ENCODE assay signal across 9 mouse cellular contexts in the genomic region with DNA sequence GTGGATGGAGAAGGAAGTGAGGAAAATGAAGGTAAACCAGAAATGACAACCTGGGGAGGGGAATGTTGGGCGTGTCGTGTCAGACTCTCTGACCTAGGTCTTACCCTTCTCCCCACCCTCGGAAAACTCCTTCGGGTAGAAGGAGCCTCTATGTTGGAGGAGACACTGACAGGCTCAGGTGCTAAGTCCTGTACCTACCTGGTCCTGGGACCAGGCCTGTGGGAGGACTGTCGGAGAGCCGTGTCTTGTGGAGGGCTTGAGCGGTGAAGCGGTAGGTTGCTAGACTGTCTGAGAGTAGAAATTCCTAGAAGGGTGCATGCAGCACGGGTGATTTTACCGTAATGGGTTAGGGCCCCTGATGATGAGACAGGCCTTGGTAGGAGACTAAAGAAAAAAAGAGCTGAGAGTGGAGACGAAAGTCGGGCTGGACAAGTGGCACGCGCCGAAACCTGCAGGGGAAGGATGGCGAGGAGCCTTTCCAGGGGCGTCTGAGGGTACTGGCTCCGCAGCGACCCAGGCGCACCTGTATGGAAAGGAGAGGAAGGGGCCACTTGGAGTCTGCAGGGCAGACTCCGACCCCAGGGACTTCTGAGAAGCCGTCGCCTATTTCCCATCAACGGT. TPM values are rescaled to one million over a fixed set of nuclear protein-coding genes. Genes with fewer than 3 reads are reported as not detected.
A peak's percentile ranks its signal among the peaks of the same experiment; 100 is the strongest.
DNase-seq lines count a peak whose midpoint lies in the region; ATAC-seq and TF ChIP-seq lines count a peak whose summit lies in the region.
"Had no signal": no experiment of that assay in that cellular context is flagged by ENCODE, and none has a peak within 500 bp of the region (broad histone marks: within the 10 kb centered on the region; RNA-seq: fewer than 3 reads in every experiment).

A gene (plus strand): TSS at position 130 of the 621 bp plus-strand sequence.

- H3K4me2 ChIP-seq in hindbrain, postnatal 0 days (ENCODE audit: low read depth, low read length): no peak within 1 kb of the TSS
- peak within 1 kb of the TSS; percentile 22; the same call in 1 of the 2 replicates for H3K4me2 ChIP-seq in hindbrain, embryonic 12.5 days (replicated peaks)
- H3K4me2 ChIP-seq in liver, postnatal 0 days (ENCODE audit: low read depth, low read length): peak within 1 kb of the TSS; percentile 50

- H3K27me3 ChIP-seq in hindbrain, embryonic 10.5 days (ENCODE audit: insufficient read depth, poor library complexity, severe bottlenecking): peaks cover 83% of the 10 kb centered on the region
- peaks cover 45% of the 10 kb centered on the region for H3K27me3 ChIP-seq in hindbrain, postnatal 0 days (ENCODE audit: insufficient read depth, low read length)
- H3K27me3 ChIP-seq in embryonic facial prominence, embryonic 10.5 days (replicated peaks; ENCODE audit: low read depth, poor library complexity, severe bottlenecking): peaks cover 78% of the 10 kb centered on the region
- H3K27me3 ChIP-seq in hindbrain, embryonic 12.5 days: peaks cover 88% of the 10 kb centered on the region
- H3K27me3 ChIP-seq in liver, postnatal 0 days (ENCODE audit: insufficient read depth, low read length): peaks cover 54% of the 10 kb centered on the region

- peak within 1 kb of the TSS; percentile 71 for H3K27ac ChIP-seq in hindbrain, embryonic 10.5 days
- no peak within 1 kb of the TSS for H3K27ac ChIP-seq in hindbrain, postnatal 0 days
- peak within 1 kb of the TSS; percentile 76 for H3K27ac ChIP-seq in embryonic facial prominence, embryonic 10.5 days (replicated peaks)
- H3K27ac ChIP-seq in hindbrain, embryonic 12.5 days: no peak within 1 kb of the TSS
- H3K27ac ChIP-seq in liver, postnatal 0 days (ENCODE audit: low read depth): no peak within 1 kb of the TSS

- TF ChIP-seq EP300 in liver, postnatal 0 days (IDR thresholded peaks at IDR 0.05; ENCODE audit: low read depth): no peak

- peak; percentile 15 for DNase-seq in hindbrain, embryonic 10.5 days (ENCODE audit: low spot score)
- DNase-seq in hindbrain, postnatal 0 days (ENCODE audit: low spot score): no peak
- DNase-seq in embryonic facial prominence, embryonic 10.5 days (ENCODE audit: low spot score): peak; percentile 30
- DNase-seq in liver, postnatal 0 days: no peak
- no peak for DNase-seq in frontal cortex, adult 2 months (ENCODE audit: extremely low spot score in 1 of 2, low spot score in 1 of 2)
- no peak for DNase-seq in right cerebral cortex, adult 18-20 months
- no peak for DNase-seq in left cerebral cortex, postnatal 25 days (ENCODE audit: low spot score in 2 of 2)
- DNase-seq: layer of hippocampus, postnatal 36 days had no signal

- H3K9ac ChIP-seq in hindbrain, postnatal 0 days (replicated peaks; ENCODE audit: low read length): no peak within 1 kb of the TSS
- no peak within 1 kb of the TSS for H3K9ac ChIP-seq in hindbrain, embryonic 12.5 days
- no peak within 1 kb of the TSS for H3K9ac ChIP-seq in liver, postnatal 0 days (replicated peaks)

- H3K4me3 ChIP-seq in hindbrain, embryonic 10.5 days: peak within 1 kb of the TSS; percentile 45
- no peak within 1 kb of the TSS for H3K4me3 ChIP-seq in hindbrain, postnatal 0 days (ENCODE audit: low read length)
- H3K4me3 ChIP-seq in embryonic facial prominence, embryonic 10.5 days: peak within 1 kb of the TSS; percentile 56
- H3K4me3 ChIP-seq in hindbrain, embryonic 12.5 days: peak within 1 kb of the TSS; percentile 21
- peak within 1 kb of the TSS; percentile 40 for H3K4me3 ChIP-seq in liver, postnatal 0 days (ENCODE audit: low read depth, low read length)

- 10% methylated on average over 24 of the region's 24 CpGs for WGBS in hindbrain, embryonic 10.5 days
- WGBS in hindbrain, postnatal 0 days: 13% methylated on average over 24 of the region's 24 CpGs
- 10% methylated on average over 24 of the region's 24 CpGs for WGBS in embryonic facial prominence, embryonic 10.5 days
- 11% methylated on average over 24 of the region's 24 CpGs for WGBS in hindbrain, embryonic 12.5 days
- WGBS in liver, postnatal 0 days (ENCODE audit: insufficient replicate concordance): 15% methylated on average over 23 of the region's 24 CpGs

- peaks cover 24% of the 10 kb centered on the region for H3K36me3 ChIP-seq in hindbrain, embryonic 10.5 days
- H3K36me3 ChIP-seq in hindbrain, postnatal 0 days (ENCODE audit: insufficient read depth, low read length): peaks cover 13% of the 10 kb centered on the region
- H3K36me3 ChIP-seq in embryonic facial prominence, embryonic 10.5 days (replicated peaks): peaks cover 25% of the 10 kb centered on the region
- H3K36me3 ChIP-seq in hindbrain, embryonic 12.5 days: peaks cover 19% of the 10 kb centered on the region
- H3K36me3 ChIP-seq in liver, postnatal 0 days (replicated peaks; ENCODE audit: insufficient read depth, low read length): peaks cover 4% of the 10 kb centered on the region; the same call in 1 of the 2 replicates

- intact Hi-C loops in left cerebral cortex, postnatal 25 days (cut with DNase I): no loop called here

- H3K4me1 ChIP-seq in hindbrain, embryonic 10.5 days (replicated peaks): peaks cover 17% of the 10 kb centered on the region
- H3K4me1 ChIP-seq in hindbrain, postnatal 0 days (ENCODE audit: insufficient read depth, low read length): peaks cover 6% of the 10 kb centered on the region; the same call in 1 of the 2 replicates
- peaks cover 19% of the 10 kb centered on the region for H3K4me1 ChIP-seq in embryonic facial prominence, embryonic 10.5 days
- peaks cover 12% of the 10 kb centered on the region for H3K4me1 ChIP-seq in hindbrain, embryonic 12.5 days
- H3K4me1 ChIP-seq in liver, postnatal 0 days (ENCODE audit: insufficient read depth): peaks cover 16% of the 10 kb centered on the region

- no peaks in the 10 kb centered on the region for H3K9me3 ChIP-seq in hindbrain, embryonic 10.5 days
- no peaks in the 10 kb centered on the region for H3K9me3 ChIP-seq in hindbrain, postnatal 0 days (ENCODE audit: low read length)
- H3K9me3 ChIP-seq in embryonic facial prominence, embryonic 10.5 days: no peaks in the 10 kb centered on the region
- H3K9me3 ChIP-seq in hindbrain, embryonic 12.5 days (replicated peaks): no peaks in the 10 kb centered on the region
- no peaks in the 10 kb centered on the region for H3K9me3 ChIP-seq in liver, postnatal 0 days (ENCODE audit: low read length)

- no peak for TF ChIP-seq CTCF in hindbrain, postnatal 0 days (IDR thresholded peaks at IDR 0.05; ENCODE audit: low read depth)
- TF ChIP-seq CTCF in liver, postnatal 0 days (IDR thresholded peaks at IDR 0.05; ENCODE audit: low read depth): no peak

- no peak for ATAC-seq in hindbrain, postnatal 0 days
- ATAC-seq in hindbrain, embryonic 12.5 days (ENCODE audit: low FRiP score): no peak
- ATAC-seq in liver, postnatal 0 days: no peak

RNA-seq across cellular contexts. Expression of the gene that starts here (rescaled TPM):
- polyA plus RNA-seq in hindbrain, embryonic 10.5 days (2016; fragmentation: Nextera tagmentation; extraction: Ambion mirVana): 14.6 and 37.6 TPM in 2 replicates
- not detected in 2 replicates for total RNA-seq in hindbrain, postnatal 0 days (2014; rRNA removed)
- 0.18 and 0.19 TPM in 2 replicates for polyA plus RNA-seq in hindbrain, postnatal 0 days (2015; fragmentation: Nextera tagmentation; extraction: Ambion mirVana)
- 56.3 and 56.4 TPM in 2 replicates for polyA plus RNA-seq in embryonic facial prominence, embryonic 10.5 days (2016; fragmentation: Nextera tagmentation; extraction: Ambion mirVana)
- polyA plus RNA-seq in hindbrain, embryonic 12.5 days (2016; fragmentation: Nextera tagmentation; extraction: Ambion mirVana): 9.5 and 21.8 TPM in 2 replicates
- polyA plus RNA-seq in liver, postnatal 0 days (2015; fragmentation: Nextera tagmentation; extraction: Ambion mirVana): 4.1 and 4.4 TPM in 2 replicates
- polyA plus RNA-seq in frontal cortex, adult 2 months (2012; rRNA removed): 0.10 and 0.34 TPM in 2 replicates
- not detected for total RNA-seq in left cerebral cortex, postnatal 25 days (2021)
- total RNA-seq: layer of hippocampus, postnatal 36 days had no signal

Comparison
In these comparisons a context has a peak if more than half of its experiments do, and no peak if none do; other contexts are left out.
1. DNase-seq: peak in hindbrain, embryonic 10.5 days (single experiment) and embryonic facial prominence, embryonic 10.5 days (single experiment); none in hindbrain, postnatal 0 days (single experiment), liver, postnatal 0 days (single experiment), frontal cortex, adult 2 months (0 of 2), right cerebral cortex, adult 18-20 months (single experiment) and left cerebral cortex, postnatal 25 days (0 of 2).
2. H3K27ac ChIP-seq: peak in hindbrain, embryonic 10.5 days (single experiment) and embryonic facial prominence, embryonic 10.5 days (single experiment); none in hindbrain, postnatal 0 days (single experiment), hindbrain, embryonic 12.5 days (single experiment) and liver, postnatal 0 days (single experiment).